ENCODE assay signal across 32 mouse cellular contexts in the genomic region with DNA sequence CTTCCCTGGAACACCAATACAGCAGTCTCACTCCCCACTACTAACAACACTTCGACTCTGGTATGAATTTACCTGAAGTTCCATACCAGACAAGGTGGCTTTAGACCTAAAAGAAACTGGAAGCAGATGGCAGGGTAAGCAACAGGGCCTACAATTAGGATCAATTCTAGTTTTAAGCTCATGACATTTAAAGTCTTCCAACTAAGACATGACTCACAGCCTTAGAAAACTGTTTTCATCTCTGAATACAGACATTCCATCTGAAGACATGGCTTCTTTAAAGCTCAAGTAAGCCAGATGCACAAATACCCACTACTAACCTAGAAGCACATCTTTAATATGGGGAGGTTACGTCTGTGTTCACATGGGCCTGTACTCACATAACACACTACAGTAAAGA. TPM values are rescaled to one million over a fixed set of nuclear protein-coding genes. Genes with fewer than 3 reads are reported as not detected.
A peak's percentile ranks its signal among the peaks of the same experiment; 100 is the strongest.
DNase-seq lines count a peak whose midpoint lies in the region; ATAC-seq and TF ChIP-seq lines count a peak whose summit lies in the region.
"Had no signal": no experiment of that assay in that cellular context is flagged by ENCODE, and none has a peak within 500 bp of the region (broad histone marks: within the 10 kb centered on the region; RNA-seq: fewer than 3 reads in every experiment).

No protein-coding gene starts in this region.

- DNase-seq in layer of hippocampus, adult 2 months (ENCODE audit: low spot score in 2 of 2): no peak
- DNase-seq in layer of hippocampus, adult 9-11 months: no peak
- DNase-seq in liver, embryonic 13.5 days: no peak
- no peak for DNase-seq in liver, postnatal 0 days
- peak; percentile 58 for DNase-seq in brain, adult 2 months (ENCODE audit: low read depth, low spot score)
- DNase-seq in ovary, adult 18-20 months (ENCODE audit: low spot score): no peak
- DNase-seq: adrenal gland, postnatal 10 days; adrenal gland, postnatal 36 days; B cell, adult 2 months; cerebellum, adult 11 months; cerebellum, adult 2 months; cerebellum, adult 9-11 months; cerebellum, postnatal 25 days; embryo, embryonic 11 days; gastrocnemius, postnatal 25 days; heart, adult 18-20 months; heart, postnatal 10 days; heart, postnatal 36 days had no signal

- H3K27me3 ChIP-seq in liver, embryonic 13.5 days: no peaks in the 10 kb centered on the region
- no peaks in the 10 kb centered on the region for H3K27me3 ChIP-seq in liver, postnatal 0 days (ENCODE audit: insufficient read depth, low read length)
- H3K27me3 ChIP-seq: CH12.LX; embryonic facial prominence, embryonic 13.5 days; forebrain, embryonic 13.5 days; heart, embryonic 12.5 days; heart, embryonic 15.5 days; hindbrain, embryonic 13.5 days; Patski had no signal

- H3K4me1 ChIP-seq in liver, embryonic 13.5 days (replicated peaks): peaks cover 49% of the 10 kb centered on the region
- peaks cover 27% of the 10 kb centered on the region for H3K4me1 ChIP-seq in liver, postnatal 0 days (ENCODE audit: insufficient read depth)
- H3K4me1 ChIP-seq in embryonic fibroblast, embryonic 13.5 days (ENCODE audit: control insufficient read depth, insufficient read depth, low read length): peaks cover 6% of the 10 kb centered on the region

- no peaks in the 10 kb centered on the region for H3K9me3 ChIP-seq in liver, embryonic 13.5 days (replicated peaks)
- no peaks in the 10 kb centered on the region for H3K9me3 ChIP-seq in liver, postnatal 0 days (ENCODE audit: low read length)
- H3K9me3 ChIP-seq: embryonic facial prominence, embryonic 10.5 days; embryonic facial prominence, embryonic 13.5 days; forebrain, embryonic 10.5 days; forebrain, embryonic 13.5 days; G1E; heart, embryonic 12.5 days; heart, embryonic 15.5 days; hindbrain, embryonic 10.5 days; hindbrain, embryonic 13.5 days had no signal

- no peak for TF ChIP-seq CTCF in layer of hippocampus, adult 2 months (conservative IDR thresholded peaks at IDR 0.05)
- no peak for TF ChIP-seq CTCF in liver, postnatal 0 days (IDR thresholded peaks at IDR 0.05; ENCODE audit: low read depth)
- no peak for TF ChIP-seq CTCF in embryonic fibroblast, embryonic 13.5 days (IDR thresholded peaks at IDR 0.05; ENCODE audit: borderline replicate concordance, insufficient read depth, low read length)

- H3K27ac ChIP-seq in layer of hippocampus, adult 2 months: peak overlapping the region; percentile 11; the same call in 1 of the 2 replicates
- H3K27ac ChIP-seq in liver, embryonic 13.5 days: peak overlapping the region; percentile 4; the same call in 1 of the 2 replicates
- H3K27ac ChIP-seq in liver, postnatal 0 days (ENCODE audit: low read depth): no peak overlapping the region
- H3K27ac ChIP-seq in embryonic fibroblast, embryonic 13.5 days (ENCODE audit: insufficient read depth, low read length): peak overlapping the region; percentile 60
- H3K27ac ChIP-seq: embryonic facial prominence, embryonic 10.5 days; embryonic facial prominence, embryonic 13.5 days; forebrain, embryonic 10.5 days; forebrain, embryonic 13.5 days; heart, embryonic 15.5 days; hindbrain, embryonic 10.5 days; hindbrain, embryonic 13.5 days had no signal

- H3K4me2 ChIP-seq in liver, embryonic 13.5 days: no peak overlapping the region
- H3K4me2 ChIP-seq in liver, postnatal 0 days (ENCODE audit: low read depth, low read length): no peak overlapping the region
- H3K4me2 ChIP-seq: embryonic facial prominence, embryonic 13.5 days; forebrain, embryonic 13.5 days; heart, embryonic 12.5 days; heart, embryonic 15.5 days; hindbrain, embryonic 13.5 days had no signal

- no peak for TF ChIP-seq EP300 in liver, postnatal 0 days (IDR thresholded peaks at IDR 0.05; ENCODE audit: low read depth)

- WGBS in liver, embryonic 13.5 days (ENCODE audit: insufficient replicate concordance): 76% methylated on average over 2 of the region's 2 CpGs
- WGBS in liver, postnatal 0 days (ENCODE audit: insufficient replicate concordance): 86% methylated on average over 2 of the region's 2 CpGs

- no peak for ATAC-seq in liver, embryonic 13.5 days (ENCODE audit: low read depth)
- ATAC-seq in liver, postnatal 0 days: no peak
- ATAC-seq: forebrain, embryonic 13.5 days; forebrain, embryonic 16.5 days; hindbrain, embryonic 16.5 days; Patski had no signal

- H3K4me3 ChIP-seq in layer of hippocampus, adult 2 months: no peak overlapping the region
- H3K4me3 ChIP-seq in liver, embryonic 13.5 days (replicated peaks): no peak overlapping the region
- H3K4me3 ChIP-seq in liver, postnatal 0 days (ENCODE audit: low read depth, low read length): no peak overlapping the region
- H3K4me3 ChIP-seq in embryonic fibroblast, embryonic 13.5 days (ENCODE audit: insufficient read depth, low read length): no peak overlapping the region
- H3K4me3 ChIP-seq: embryonic facial prominence, embryonic 10.5 days; embryonic facial prominence, embryonic 13.5 days; forebrain, embryonic 10.5 days; forebrain, embryonic 13.5 days; heart, embryonic 12.5 days; heart, embryonic 15.5 days; hindbrain, embryonic 10.5 days; hindbrain, embryonic 13.5 days had no signal

- peaks cover 32% of the 10 kb centered on the region for H3K36me3 ChIP-seq in liver, embryonic 13.5 days
- peaks cover 19% of the 10 kb centered on the region for H3K36me3 ChIP-seq in liver, postnatal 0 days (replicated peaks; ENCODE audit: insufficient read depth, low read length)

- no peak for TF ChIP-seq POLR2A in embryonic fibroblast, embryonic 13.5 days (IDR thresholded peaks at IDR 0.05; ENCODE audit: low read depth, low read length)

- H3K9ac ChIP-seq in liver, embryonic 13.5 days: 0 out of 2 replicates have a peak overlapping the region, but pooled peaks have one; percentile 51
- H3K9ac ChIP-seq in liver, postnatal 0 days (replicated peaks): no peak overlapping the region
- H3K9ac ChIP-seq: embryonic facial prominence, embryonic 13.5 days; forebrain, embryonic 13.5 days; heart, embryonic 12.5 days; heart, embryonic 15.5 days; hindbrain, embryonic 13.5 days had no signal

RNA-seq across cellular contexts. Expression of a gene that starts 6.4 kb away (rescaled TPM):
- 10 to 100 TPM; 22.1 to 25.9 TPM for total RNA-seq in layer of hippocampus, adult 2 months (2021)
- polyA plus RNA-seq in liver, embryonic 13.5 days (2015; fragmentation: Nextera tagmentation; extraction: Ambion mirVana): 6.9 and 8.1 TPM in 2 replicates
- polyA plus RNA-seq in liver, postnatal 0 days (2015; fragmentation: Nextera tagmentation; extraction: Ambion mirVana): 4.5 and 4.7 TPM in 2 replicates
- 26.6 and 27.2 TPM in 2 replicates for polyA plus RNA-seq in embryonic fibroblast, embryonic 13.5 days (2011; ENCODE audit: insufficient read length, low read depth, missing spikeins)

RNA-seq across cellular contexts. Expression of a gene that starts 38.9 kb away (rescaled TPM):
- total RNA-seq in layer of hippocampus, adult 2 months (2021): 10 to 100 TPM; 12.8 to 15.7 TPM
- 3.3 and 3.4 TPM in 2 replicates for polyA plus RNA-seq in liver, embryonic 13.5 days (2015; fragmentation: Nextera tagmentation; extraction: Ambion mirVana)
- polyA plus RNA-seq in liver, postnatal 0 days (2015; fragmentation: Nextera tagmentation; extraction: Ambion mirVana): 13.6 and 13.7 TPM in 2 replicates
- 22.3 and 23.8 TPM in 2 replicates for polyA plus RNA-seq in embryonic fibroblast, embryonic 13.5 days (2011; ENCODE audit: insufficient read length, low read depth, missing spikeins)
